ENCODE assay signal across 8 mouse cellular contexts in the genomic region with DNA sequence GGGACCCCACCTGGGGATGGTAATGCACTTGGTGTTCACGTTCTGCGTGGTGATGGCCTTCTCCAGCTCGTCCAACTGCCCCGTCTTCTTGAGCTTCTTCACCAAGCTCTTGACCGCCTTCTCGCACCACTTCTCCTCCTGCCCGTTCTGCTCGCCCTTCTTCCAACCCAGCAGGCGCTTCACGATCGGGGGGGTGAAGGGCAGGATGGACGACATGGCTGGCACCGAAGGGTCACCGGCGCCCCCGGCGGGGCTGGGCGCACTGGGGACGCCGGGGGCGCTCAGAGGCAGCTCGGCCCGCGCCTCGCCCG. TPM values are rescaled to one million over a fixed set of nuclear protein-coding genes. Genes with fewer than 3 reads are reported as not detected.
DNase-seq lines count a peak whose midpoint lies in the region; ATAC-seq and TF ChIP-seq lines count a peak whose summit lies in the region.

No protein-coding gene starts in this region.

- TF ChIP-seq CTCF in G1E (IDR thresholded peaks at IDR 0.05; ENCODE audit: low read depth, low read length): no peak
- no peak for TF ChIP-seq CTCF in forebrain, postnatal 0 days (IDR thresholded peaks at IDR 0.05; ENCODE audit: low read depth)

- H3K9ac ChIP-seq in heart, embryonic 16.5 days (ENCODE audit: low read length): peak overlapping the region; percentile 97
- H3K9ac ChIP-seq in forebrain, postnatal 0 days: peak overlapping the region; percentile 51
- peak overlapping the region; percentile 95 for H3K9ac ChIP-seq in midbrain, embryonic 11.5 days (ENCODE audit: low read length)

- H3K27me3 ChIP-seq in heart, embryonic 16.5 days (ENCODE audit: control insufficient read depth, insufficient read depth, low read length): no peaks in the 10 kb centered on the region
- peaks cover 31% of the 10 kb centered on the region; the same call in 1 of the 2 replicates for H3K27me3 ChIP-seq in G1E (ENCODE audit: insufficient read depth, low read length)
- no peaks in the 10 kb centered on the region for H3K27me3 ChIP-seq in forebrain, postnatal 0 days (ENCODE audit: insufficient read depth, low read length)
- H3K27me3 ChIP-seq in midbrain, embryonic 11.5 days (ENCODE audit: control insufficient read depth, insufficient read depth, low read length): no peaks in the 10 kb centered on the region; the same call in 1 of the 2 replicates

- WGBS in heart, embryonic 16.5 days: under 1% methylated on average over 26 of the region's 26 CpGs
- WGBS in forebrain, postnatal 0 days: 2% methylated on average over 25 of the region's 26 CpGs
- WGBS in midbrain, embryonic 11.5 days: under 1% methylated on average over 26 of the region's 26 CpGs

- no peaks in the 10 kb centered on the region for H3K36me3 ChIP-seq in heart, embryonic 16.5 days (ENCODE audit: control insufficient read depth, insufficient read depth)
- H3K36me3 ChIP-seq in G1E (replicated peaks): no peaks in the 10 kb centered on the region
- no peaks in the 10 kb centered on the region for H3K36me3 ChIP-seq in forebrain, postnatal 0 days (ENCODE audit: insufficient read depth)
- no peaks in the 10 kb centered on the region for H3K36me3 ChIP-seq in midbrain, embryonic 11.5 days (ENCODE audit: control insufficient read depth, insufficient read depth, low read length)

- no peak for DNase-seq in heart, postnatal 14 days
- DNase-seq in G1E (ENCODE audit: low spot score): no peak
- no peak for DNase-seq in forebrain, postnatal 0 days
- no peak for DNase-seq in midbrain, embryonic 11.5 days (ENCODE audit: low spot score, missing footprints)
- DNase-seq in right cerebral cortex, postnatal 25 days: no peak
- DNase-seq in cerebellum, postnatal 25 days: no peak
- no peak for DNase-seq in thymus, postnatal 4 days

- no peak for ATAC-seq in heart, embryonic 16.5 days (replicated peaks; ENCODE audit: extremely low read depth, insufficient read depth, low FRiP score)
- ATAC-seq in G1E (ENCODE audit: extremely low read depth, insufficient number of reproducible peaks, low FRiP score, poor library complexity, severe bottlenecking): no peak
- ATAC-seq in forebrain, postnatal 0 days: no peak
- ATAC-seq in midbrain, embryonic 11.5 days (ENCODE audit: low FRiP score): no peak; the same call in 1 of the 2 replicates

- H3K9me3 ChIP-seq in heart, embryonic 16.5 days (replicated peaks; ENCODE audit: control insufficient read depth, low read length): peaks cover 6% of the 10 kb centered on the region
- no peaks in the 10 kb centered on the region for H3K9me3 ChIP-seq in G1E (replicated peaks)
- H3K9me3 ChIP-seq in forebrain, postnatal 0 days (ENCODE audit: low read length): no peaks in the 10 kb centered on the region
- H3K9me3 ChIP-seq in midbrain, embryonic 11.5 days (ENCODE audit: control insufficient read depth, low read length): peaks cover 3% of the 10 kb centered on the region; the same call in 1 of the 2 replicates

- peak overlapping the region; percentile 89 for H3K4me2 ChIP-seq in heart, embryonic 16.5 days (ENCODE audit: low read depth, low read length)
- H3K4me2 ChIP-seq in forebrain, postnatal 0 days (ENCODE audit: low read depth): peak overlapping the region; percentile 99
- H3K4me2 ChIP-seq in midbrain, embryonic 11.5 days: peak overlapping the region; percentile 88

- H3K4me1 ChIP-seq in heart, embryonic 16.5 days (ENCODE audit: control insufficient read depth, insufficient read depth, low read length): peaks cover 48% of the 10 kb centered on the region
- no peaks in the 10 kb centered on the region; the same call in 1 of the 2 replicates for H3K4me1 ChIP-seq in G1E (ENCODE audit: insufficient read depth, low read depth, low read length)
- H3K4me1 ChIP-seq in forebrain, postnatal 0 days (ENCODE audit: insufficient read depth): peaks cover 24% of the 10 kb centered on the region
- H3K4me1 ChIP-seq in midbrain, embryonic 11.5 days (ENCODE audit: control insufficient read depth, insufficient read depth, low read length): peaks cover 50% of the 10 kb centered on the region

- peak overlapping the region; percentile 97 for H3K27ac ChIP-seq in heart, embryonic 16.5 days (ENCODE audit: low read length)
- H3K27ac ChIP-seq in forebrain, postnatal 0 days (ENCODE audit: low read depth, low read length): peak overlapping the region; percentile 64
- H3K27ac ChIP-seq in midbrain, embryonic 11.5 days (ENCODE audit: low read depth, low read length): peak overlapping the region; percentile 96

- intact Hi-C loops in heart, postnatal 14 days (cut with DNase I): loop anchor here (5.0 kb wide), 3 partner anchors 50 to 90 kb away; no protein-coding TSS in a partner anchor

- peak overlapping the region; percentile 93 for H3K4me3 ChIP-seq in heart, embryonic 16.5 days (ENCODE audit: low read length)
- peak overlapping the region; percentile 59 for H3K4me3 ChIP-seq in G1E (ENCODE audit: low read depth, low read length)
- peak overlapping the region; percentile 62 for H3K4me3 ChIP-seq in forebrain, postnatal 0 days (ENCODE audit: low read depth, low read length)
- peak overlapping the region; percentile 83 for H3K4me3 ChIP-seq in midbrain, embryonic 11.5 days (ENCODE audit: low read depth, low read length)

RNA-seq across cellular contexts. Expression of gene Smad3, which starts 0.4 kb away (rescaled TPM):
- 12.5 and 13.7 TPM in 2 replicates for polyA plus RNA-seq in heart, embryonic 16.5 days (2015; fragmentation: Nextera tagmentation; extraction: Ambion mirVana)
- 10 to 100 TPM; 13.2 to 14.8 TPM for total RNA-seq in heart, postnatal 14 days (2021)
- total RNA-seq in G1E (2014; fragmentation: Nextera tagmentation) (1.2 and 2.2 TPM in 2 replicates), G1E (2017) (3.2 and 4.8 TPM in 2 replicates)
- 0.69 and 0.87 TPM in 2 replicates for polyA plus RNA-seq in G1E (2012)
- 16.0 and 17.6 TPM in 2 replicates for total RNA-seq in forebrain, postnatal 0 days (2014; rRNA removed)
- 5.0 and 5.5 TPM in 2 replicates for polyA plus RNA-seq in forebrain, postnatal 0 days (2015; fragmentation: Nextera tagmentation; extraction: Ambion mirVana)
- polyA plus RNA-seq in midbrain, embryonic 11.5 days (2014; fragmentation: Nextera tagmentation; extraction: Ambion mirVana): 16.5 and 16.8 TPM in 2 replicates
